Mouse (Mus musculus) 3134 (cell line): ENCODE data around the gene Grap2.

Experiments
- DNase-seq: peaks from one replicate; pipeline ENCODE4 v3.0.0-alpha.2; 2011; ENCODE audit warnings: low spot score; ENCODE audit not compliant: insufficient read length; ENCODE audit errors: extremely low read depth

The Grap2 gene

GRCm38 (mm10) chr15:80632280-80632893, 60.0 kb downstream of the Grap2 start:
- DNase-seq: no peak

- DNase-seq: peak; percentile 19
Measured at GRCm38 (mm10) chr15:80634391-80635193, 62.2 kb downstream of the Grap2 start.

GRCm38 (mm10) chr15:80636757-80637372, 64.5 kb downstream of the Grap2 start:
- no peak for DNase-seq

- peak; percentile 78 for DNase-seq
Measured at GRCm38 (mm10) chr15:80639071-80639702, 66.8 kb downstream of the Grap2 start.

- no peak for DNase-seq
Measured at GRCm38 (mm10) chr15:80639874-80640273, 67.5 kb downstream of the Grap2 start.

GRCm38 (mm10) chr15:80641702-80642435, 69.5 kb downstream of the Grap2 start:
- no peak for DNase-seq

- DNase-seq: no peak
Measured at GRCm38 (mm10) chr15:80645006-80645797, 72.8 kb downstream of the Grap2 start.

GRCm38 (mm10) chr15:80648977-80649606, 76.7 kb downstream of the Grap2 start:
- DNase-seq: peak; percentile 64

- DNase-seq: no peak
Measured at GRCm38 (mm10) chr15:80650412-80650811, 78.0 kb downstream of the Grap2 start.

GRCm38 (mm10) chr15:80653865-80654264, 81.5 kb downstream of the Grap2 start:
- DNase-seq: peak; percentile 54

- no peak for DNase-seq
Measured at GRCm38 (mm10) chr15:80658815-80659471, 86.5 kb downstream of the Grap2 start.

GRCm38 (mm10) chr15:80660963-80661362, 88.6 kb downstream of the Grap2 start:
- DNase-seq: no peak

GRCm38 (mm10) chr15:80664444-80664843, 92.0 kb downstream of the Grap2 start:
- DNase-seq: no peak

GRCm38 (mm10) chr15:80671295-80672252, 99.2 kb downstream of the Grap2 start, which contains the start of gene Fam83f:
Gene Fam83f, plus strand, starts transcription at chr15:80671847.
- DNase-seq: no peak

GRCm38 (mm10) chr15:80672810-80673209, 100.4 kb downstream of the Grap2 start:
- no peak for DNase-seq

- no peak for DNase-seq
Measured at GRCm38 (mm10) chr15:80673337-80674095, 101.1 kb downstream of the Grap2 start.

GRCm38 (mm10) chr15:80674700-80675099, 102.3 kb downstream of the Grap2 start:
- DNase-seq: no peak
